Mouse (Mus musculus) adrenal gland, adult (tissue): ENCODE measurements around the gene Gnl2.

Experiments
- DNase-seq, 2 experiments: peaks; one replicate each; pipeline ENCODE4 v3.0.0; 2022 to 2023; ENCODE audit warnings: low spot score in 1 of 2; ENCODE audit not compliant: inconsistent age in 2 of 2

Gene Gnl2

DNA sequence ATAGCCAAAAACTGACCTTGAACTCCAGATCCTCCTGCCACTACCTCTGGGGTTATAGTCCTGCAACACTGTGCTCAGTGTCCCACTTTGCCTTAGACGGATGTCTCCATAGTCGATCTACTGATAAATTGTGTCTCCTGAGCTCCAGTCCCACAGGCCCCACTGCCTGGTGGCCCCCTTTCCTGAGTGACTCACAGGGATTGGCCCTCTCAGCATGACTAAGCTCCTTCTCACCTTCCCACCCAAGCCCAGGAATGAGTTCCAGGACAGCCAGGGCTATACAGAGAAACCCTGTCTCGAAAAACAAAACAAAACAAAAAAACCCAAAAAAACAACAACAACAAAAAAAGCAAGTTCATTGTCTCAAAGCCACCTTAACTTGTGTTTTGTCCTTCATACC is 16.8 kb upstream of the Gnl2 start:
- no peak for DNase-seq

DNA sequence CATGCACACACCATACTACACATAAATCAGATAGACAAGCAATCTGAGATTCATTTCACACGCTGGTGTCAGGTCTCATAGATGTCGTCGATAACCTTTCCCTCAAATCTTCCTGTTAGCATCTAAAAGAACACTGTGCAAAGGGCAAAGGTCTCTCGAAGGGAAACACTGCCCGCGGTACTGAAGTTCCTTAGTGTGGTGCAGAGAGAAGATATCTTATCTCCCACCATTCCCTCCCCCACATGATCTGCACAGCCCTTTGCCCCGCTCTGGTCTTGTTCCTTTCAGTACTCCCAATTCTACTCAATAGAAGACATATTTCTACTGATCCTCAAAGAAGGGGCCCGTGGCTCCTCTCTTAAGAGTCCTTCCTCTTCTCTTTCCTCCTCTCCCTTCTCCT is 13.4 kb upstream of the Gnl2 start:
- no peak for DNase-seq

DNA sequence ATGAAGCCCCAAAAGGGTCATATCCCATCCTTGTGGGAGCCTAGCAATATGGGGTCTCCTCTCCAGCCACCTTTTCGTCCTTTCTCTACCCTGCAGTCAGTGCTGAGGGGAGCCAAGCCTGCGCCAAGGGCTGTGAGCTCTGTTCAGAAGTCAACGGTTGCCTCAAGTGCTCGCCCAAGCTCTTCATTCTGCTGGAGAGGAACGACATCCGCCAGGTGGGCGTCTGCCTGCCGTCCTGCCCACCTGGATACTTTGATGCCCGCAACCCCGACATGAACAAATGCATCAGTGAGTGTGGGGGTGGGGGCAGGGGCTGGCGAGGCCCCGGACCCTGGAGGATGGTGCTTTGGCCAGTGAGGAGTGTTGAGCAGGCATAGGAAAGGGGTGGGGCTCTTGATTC is 11.5 kb upstream of the Gnl2 start:
- DNase-seq = no peak

DNA sequence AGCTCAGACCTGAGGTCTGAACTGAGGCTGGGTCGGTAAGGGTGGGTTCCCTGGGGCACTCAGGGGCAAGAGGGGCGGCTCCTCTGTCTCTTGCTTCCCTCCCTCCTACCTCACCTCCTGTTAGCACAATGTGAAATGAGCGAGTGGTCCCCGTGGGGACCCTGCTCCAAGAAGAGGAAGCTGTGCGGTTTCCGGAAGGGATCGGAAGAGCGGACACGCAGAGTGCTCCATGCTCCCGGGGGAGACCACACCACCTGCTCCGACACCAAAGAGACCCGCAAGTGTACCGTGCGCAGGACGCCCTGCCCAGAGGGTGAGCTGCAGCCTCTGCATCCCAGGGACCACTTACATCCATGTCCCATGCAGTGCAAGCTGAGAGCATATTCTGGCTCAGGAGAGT is 8.9 kb upstream of the Gnl2 start:
- DNase-seq = no peak

DNA sequence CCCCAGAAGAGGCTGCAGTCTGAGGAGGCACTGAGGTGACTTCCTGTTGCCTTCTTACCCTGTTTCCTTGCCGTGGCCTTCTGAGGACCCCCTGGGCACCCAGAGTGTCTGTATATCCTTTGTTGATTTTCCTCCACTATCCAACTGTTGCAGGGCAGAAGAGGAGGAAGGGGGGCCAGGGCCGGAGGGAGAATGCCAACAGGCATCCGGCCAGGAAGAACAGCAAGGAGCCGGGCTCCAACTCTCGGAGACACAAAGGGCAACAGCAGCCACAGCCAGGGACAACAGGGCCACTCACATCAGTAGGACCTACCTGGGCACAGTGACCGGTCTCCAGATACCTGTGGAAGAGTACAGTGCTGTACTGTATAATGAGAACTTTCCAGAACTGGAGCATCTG is 8.2 kb upstream of the Gnl2 start:
- DNase-seq = no peak

DNA sequence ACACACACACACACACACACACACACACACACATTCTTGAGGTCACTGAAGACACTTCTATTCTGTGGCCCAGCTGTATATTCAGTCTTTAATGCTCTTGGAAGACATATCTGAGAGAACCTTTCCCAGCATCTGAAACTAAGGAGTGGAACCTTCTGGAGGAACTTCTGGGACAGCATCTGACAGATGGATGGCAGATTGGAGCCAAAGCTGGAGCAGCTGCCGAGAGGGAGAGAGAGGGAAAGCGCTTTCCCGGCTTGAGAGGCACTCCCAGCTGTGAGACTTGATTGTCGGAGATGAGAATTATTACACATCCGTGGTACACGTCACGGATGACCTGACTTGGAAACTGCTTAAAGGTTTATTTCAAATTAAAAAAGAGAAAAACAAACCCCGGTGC is 7.7 kb upstream of the Gnl2 start:
- DNase-seq = no peak

DNA sequence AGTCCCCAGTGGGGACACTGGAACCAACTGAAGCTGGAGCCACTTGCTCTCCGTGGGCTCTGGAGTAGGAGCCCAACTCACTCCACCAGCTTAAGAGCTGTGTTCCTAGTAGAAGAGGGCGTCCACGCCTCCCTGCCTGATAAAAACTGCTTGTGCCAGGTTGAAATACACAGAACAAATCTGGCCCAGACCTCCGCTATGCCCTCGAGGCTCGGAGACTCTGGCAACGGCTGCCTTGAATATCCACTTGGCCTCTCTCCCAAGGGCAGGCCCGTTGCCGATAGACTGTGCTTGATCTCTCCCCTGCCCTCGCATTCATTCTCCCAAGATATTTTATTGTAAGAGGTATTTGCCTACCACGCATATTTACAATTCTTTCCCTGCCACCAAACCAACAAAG is 1.0 kb downstream of the Gnl2 start:
- peak; percentile 74 to 90 for DNase-seq

DNA sequence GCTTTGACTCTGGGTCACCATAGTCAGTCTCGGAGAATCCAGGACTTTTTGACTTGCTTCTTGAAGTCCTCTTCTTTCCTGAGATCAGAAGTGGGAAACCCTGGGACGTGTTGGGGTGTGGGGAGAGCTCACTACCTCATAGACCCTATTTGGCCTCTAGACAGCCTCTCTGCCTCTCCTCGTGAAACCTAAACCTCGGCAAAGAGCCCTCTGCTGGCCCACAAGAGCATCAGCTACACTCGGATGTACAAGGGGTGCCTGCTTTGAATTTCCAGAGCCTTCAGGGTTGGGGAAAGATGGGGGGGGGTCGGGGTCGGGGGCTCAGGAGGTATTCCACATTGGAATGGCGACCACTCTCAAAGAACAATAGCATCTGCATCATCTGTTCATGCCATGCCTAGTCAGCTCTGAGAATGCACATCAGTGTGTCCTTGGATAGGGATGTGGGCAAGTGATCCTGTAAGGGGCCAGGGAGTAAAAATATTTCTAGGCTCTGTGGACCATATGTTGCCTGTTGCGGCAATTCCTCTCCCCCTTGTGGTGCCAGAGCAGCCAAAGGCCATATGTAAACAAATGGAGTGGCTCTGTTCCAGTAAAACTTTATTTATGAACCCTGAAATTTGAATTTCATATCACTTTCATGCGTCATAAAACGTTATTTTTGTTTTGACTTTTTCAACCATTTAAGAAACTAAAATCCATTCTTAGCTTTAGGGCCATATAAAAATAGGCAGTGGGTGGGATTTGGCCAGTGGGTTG is 4.6 kb downstream of the Gnl2 start:
- DNase-seq = peak in 1 of 2 experiments; percentile 46

DNA sequence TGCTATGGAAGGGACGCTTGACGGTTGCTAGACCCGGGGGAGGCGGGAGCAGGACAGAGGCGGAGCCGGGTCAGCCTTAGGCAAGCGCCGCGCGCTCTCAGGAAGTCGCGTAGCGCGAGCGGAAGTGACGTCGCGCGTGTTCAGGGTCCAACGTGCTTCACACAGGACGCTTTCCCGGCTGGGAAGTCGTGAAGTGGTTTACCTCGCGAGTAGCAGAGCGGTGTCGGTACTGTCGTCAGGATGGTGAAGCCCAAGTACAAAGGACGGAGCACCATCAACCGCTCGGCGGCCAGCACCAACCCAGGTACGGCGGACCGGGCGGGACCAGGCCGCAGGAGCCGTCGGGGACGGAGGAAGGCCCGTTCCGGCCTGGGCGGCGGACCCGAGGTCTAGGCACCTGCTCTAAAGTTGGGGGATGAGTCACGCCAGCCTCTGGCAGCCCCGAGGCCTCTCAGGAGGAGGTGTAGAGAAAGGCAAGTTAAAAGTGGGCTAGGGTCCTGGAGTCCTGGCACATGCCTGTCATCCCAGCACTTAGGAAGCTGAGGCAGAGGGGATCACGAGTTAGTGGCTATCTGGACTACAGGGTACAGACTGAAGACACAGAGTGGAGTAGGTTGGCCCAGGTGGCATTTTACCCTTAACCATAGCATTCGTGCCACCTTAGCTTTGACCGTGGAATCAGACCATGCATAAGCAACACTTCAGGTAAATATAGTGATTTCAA is 13.7 kb downstream of the Gnl2 start:
- DNase-seq = peak; percentile 95 to 97

DNA sequence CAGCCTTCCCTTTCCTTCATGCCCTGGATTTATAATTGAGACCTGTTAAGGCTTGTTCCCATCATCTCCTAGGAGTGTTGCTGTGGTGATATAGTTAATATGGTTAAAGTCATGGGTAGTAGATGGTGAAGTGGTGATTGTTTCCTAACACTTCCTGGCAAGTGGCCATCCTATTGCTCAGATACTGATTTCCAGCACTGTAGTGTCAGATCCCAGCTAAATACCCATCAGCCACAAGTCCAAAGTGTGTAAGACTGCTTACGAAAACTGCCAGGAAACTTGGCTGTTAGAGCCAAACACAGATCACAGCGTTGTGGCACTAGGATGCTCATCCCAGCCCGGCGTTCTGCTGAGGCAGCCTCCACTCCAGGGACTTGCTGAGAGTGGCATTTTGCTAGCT is 18.0 kb downstream of the Gnl2 start:
- peak in 1 of 2 experiments; percentile 48 for DNase-seq

DNA sequence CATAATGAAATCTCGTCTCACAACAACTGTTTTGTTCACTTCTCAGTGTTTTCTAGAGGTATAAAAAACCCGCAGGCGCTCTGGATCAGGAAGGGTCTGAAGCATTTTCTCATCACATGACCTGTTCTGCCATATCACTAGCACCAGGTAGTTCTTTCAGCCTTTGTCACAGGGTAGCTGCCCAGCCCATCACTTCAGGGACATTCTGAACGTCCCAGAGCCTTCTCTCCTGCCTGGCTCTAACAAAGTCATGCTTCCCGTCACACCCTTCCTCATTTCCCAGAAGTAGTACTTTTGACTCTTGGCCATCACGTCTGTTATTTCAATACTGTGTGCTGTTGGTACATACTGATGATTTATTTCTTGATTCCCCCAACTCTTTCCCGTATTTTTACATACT is 28.1 kb downstream of the Gnl2 start:
- DNase-seq = no peak

DNA sequence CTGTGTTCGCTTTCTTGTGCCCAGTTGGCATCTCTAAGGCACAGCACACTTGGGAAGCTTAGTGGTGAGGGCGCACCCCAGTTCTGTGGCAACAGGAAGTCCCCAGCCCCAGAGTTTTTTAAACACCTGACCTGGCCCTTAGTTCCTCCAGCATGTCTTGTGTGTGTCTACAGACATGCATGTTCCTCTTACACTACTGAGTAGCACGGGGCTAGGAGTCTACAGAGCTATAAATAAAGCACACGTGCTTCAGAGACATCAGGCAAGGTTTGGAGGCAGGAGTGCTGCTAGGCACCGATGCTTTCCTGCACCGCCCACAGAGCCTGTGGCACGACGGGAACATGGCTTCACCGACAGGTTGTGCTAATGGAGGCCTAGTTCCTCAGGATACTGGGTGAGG is 39.0 kb downstream of the Gnl2 start:
- DNase-seq = no peak

DNA sequence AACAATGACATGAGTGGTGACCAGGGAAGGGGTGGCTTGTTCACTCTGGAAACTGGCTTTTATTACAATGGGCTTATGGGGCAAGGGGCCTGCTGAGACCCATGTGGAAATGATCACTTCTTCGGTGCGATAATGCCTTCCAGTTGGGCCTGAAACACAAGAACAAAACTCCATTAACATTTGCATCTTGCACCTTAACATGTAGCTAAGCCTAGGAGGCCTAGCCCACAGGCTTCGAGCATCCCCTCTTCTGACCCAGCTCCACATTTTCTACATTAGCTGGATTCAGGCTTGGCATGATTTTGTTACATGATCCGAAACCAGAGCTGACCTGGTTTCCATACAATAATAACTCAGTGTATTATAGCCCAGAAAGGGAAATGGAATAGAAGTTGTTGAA is 40.1 kb downstream of the Gnl2 start:
- no peak for DNase-seq

DNA sequence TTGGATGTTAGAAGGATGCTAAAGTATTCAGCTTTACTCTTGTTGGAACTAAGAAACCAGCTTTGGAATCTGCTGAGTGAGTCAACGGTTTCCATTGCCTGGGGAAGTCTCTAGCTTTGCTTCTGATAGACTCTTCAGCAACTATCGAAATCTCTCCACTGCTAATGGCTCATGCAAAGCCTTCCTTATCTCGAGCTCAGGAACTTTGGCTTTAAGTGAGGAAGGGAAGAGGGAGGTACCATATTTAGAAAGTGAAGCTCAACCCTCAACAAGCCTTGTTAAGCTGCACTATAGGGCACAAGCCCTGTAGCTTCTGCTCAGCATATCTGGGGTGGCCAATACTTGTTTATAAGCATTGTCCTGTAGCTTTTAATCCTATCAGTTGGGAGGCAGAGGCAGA is 40.9 kb downstream of the Gnl2 start:
- no peak for DNase-seq

DNA sequence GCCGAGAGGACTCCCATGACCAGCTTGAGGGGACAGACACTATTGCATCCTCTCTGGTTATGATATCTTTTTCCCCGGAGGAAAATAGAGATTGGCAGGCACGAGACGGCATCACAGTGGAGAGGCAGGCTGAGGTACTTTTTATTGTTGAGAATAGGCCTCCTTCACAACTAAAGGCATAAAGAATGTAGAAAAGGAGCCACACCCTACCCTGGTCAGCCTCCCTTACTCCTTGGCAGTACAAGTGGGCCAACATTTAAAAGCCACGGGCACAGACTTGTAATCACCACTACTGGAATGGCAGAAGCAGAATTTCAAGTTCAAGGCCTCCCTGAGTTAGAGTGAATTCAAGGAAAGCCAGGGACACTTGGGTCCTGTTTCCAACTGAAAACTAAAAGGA is 41.6 kb downstream of the Gnl2 start:
- DNase-seq = no peak

DNA sequence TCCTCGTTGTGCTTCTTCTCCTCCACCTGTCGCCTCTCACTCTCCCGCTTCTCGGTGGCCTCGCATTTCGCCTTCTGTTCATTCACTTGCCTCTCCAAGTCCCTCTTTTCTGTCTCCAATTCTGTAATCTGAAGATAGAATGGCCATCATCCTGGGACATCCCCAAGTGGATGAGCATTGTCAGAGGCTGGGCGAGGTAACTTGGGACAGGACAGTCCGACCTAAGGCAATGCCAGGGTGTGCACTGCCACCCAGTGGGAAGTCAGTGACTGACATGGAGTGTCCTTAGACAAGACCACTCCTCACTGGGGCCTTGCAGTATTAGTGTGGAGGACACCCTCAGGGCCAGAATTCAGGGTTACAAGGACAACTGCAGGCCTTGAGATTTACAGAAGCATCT is 42.6 kb downstream of the Gnl2 start:
- peak; percentile 55 to 84 for DNase-seq

DNA sequence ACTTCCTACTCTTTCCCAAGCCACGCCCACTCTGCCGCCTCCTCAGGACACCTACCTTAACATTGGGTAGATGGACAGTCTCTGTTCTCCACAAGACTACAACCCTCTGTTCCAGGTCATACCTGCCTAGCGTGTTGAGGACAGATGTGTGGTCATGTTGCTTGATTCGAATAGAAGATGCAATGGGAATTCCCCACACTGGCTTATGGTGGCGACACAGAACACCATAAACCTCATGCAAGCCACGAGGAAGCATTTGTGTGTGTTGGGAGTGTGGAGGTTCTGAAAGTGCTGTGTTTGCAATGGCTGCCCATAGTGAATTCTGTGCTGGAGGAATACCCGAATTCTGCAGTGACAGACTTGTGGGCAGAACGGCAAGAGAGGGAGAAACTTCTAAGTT is 47.4 kb downstream of the Gnl2 start:
- no peak for DNase-seq

DNA sequence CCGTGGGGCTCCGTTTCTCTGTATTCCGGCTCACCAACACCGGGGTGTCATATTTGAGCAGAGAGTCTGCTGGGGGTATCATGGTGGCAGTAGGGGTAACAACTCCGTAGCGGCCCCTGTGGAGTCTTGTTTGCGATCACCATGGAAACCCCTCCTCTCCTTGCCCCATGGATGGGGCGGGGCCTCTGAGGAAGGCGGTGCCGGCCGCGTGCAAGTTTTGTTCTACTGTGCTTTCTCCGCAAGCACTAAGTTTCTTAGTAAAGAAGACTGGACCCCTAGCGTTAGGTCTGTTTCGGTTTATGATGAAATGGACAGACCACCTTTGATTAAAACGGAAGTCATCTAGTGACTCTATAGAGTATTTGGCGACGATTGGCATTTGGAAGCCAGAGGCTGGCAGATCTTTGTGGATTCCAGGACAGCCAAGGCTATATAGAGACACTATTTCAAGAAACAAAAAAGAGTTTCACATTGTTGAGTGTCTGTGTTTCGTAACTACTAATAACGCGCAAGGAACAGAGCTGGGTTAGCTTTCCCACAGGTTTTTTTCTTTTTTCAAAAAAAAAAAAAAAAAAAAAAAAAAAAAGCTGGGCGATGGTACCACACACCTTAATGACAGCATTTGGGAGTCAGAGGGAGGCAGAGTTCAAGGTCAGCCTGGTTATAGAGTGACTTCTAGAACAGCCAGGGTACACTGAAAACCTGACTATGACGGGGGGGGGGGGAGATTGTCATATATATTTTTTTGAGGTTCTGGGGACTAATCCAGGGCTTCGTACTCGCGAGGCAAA is 49.3 kb downstream of the Gnl2 start, which contains the start of gene Dnali1:
TSS of gene Dnali1 (minus strand) at position 187 of the 791 bp plus-strand sequence.
- peak; percentile 71 to 87 for DNase-seq

DNA sequence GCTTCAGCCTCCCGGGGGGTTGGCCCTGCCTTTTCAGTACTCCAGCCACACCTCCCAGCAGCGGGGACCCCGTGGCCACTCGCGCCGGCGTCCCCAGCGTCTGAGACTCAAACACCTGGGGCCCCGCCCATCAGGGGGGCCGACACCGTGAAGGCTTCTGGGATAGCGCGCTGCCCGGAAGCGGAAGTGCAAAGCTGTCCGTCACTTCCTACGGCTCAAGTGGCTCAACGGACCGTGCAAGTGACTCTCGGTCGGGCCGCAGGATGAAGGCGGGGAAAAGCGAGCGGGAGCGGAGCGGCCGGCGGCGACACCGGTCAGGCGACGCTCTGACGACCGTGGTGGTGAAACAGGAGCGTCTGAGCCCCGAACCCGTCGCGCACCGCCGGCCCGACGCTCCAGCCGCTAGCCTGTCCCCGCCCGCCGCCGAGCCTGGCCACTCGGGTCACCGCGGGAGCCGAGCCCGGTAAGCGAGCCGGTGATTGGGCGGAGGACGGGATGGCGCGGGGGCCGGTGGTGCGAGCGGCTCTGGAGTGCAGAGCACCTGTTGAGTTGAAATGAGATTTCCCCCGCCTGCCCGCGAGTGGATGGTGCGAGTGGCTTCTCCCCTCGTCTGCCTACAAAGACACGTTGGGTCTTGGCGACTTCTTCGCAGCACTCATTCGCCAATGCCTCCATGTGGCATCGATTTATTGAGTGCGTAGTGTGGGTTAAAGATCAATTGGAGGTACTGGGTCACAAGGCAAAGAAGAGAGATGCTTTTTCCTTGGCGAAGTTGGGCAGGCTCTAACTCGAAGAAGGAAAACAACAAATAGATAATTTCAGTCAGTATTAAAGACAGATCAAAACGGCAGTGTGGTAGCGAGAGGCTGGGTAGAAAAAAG is 50.3 kb downstream of the Gnl2 start, which contains the start of gene Snip1:
TSS of gene Snip1 (plus strand) at position 183 of the 881 bp plus-strand sequence.
- DNase-seq = peak; percentile 95 to 98

DNA sequence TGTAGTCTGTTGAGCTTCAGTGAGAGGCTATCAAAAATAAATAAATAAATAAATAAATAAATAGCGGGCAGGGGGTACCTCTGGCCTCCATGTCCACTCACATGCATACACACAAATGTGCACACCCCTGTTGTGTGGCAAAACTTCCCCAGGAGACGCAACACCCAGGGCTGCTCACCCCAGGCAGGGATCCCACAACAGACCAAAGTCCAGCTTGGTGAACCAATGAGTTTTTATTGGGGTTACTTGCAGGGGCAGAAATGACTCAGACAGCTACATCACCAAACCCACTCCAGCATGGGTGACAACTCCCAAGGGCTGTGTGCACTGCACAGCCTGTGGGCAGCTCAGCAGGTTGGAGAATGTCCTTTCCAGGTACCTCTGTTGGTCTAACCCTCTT is 61.3 kb downstream of the Gnl2 start:
- no peak for DNase-seq

DNA sequence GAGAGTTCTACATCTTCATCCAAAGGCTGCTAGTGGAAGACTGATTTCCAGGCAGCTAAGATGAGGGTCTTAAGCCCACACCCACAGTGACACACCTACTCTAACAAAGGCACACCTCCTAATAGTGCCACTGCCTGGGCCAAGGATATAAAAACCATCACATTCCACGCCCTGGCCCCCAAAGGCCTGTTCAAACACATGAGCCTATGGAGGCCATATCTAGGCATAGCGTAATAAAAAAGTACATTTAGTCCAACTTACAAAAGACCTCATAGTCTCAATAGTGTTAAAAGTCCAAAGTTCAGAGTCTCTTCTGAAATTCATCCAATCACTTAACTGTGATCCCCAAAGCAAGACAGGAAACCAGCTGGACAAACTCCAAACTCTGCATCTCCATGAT is 62.3 kb downstream of the Gnl2 start:
- no peak for DNase-seq
